Mouse (Mus musculus): ENCODE measurements around the gene Cfap20.
"Not testable (repeated sequence)": the region's sequence is repeated elsewhere in the genome, so short reads cannot be mapped to it uniquely, and the experiment has no call there.

Gene Cfap20

GRCm38 (mm10) chr8:95422193-95422810 is 12.4 kb downstream of the Cfap20 start:
- no peak for DNase-seq (ENCODE audit: low read depth, low spot score)

- DNase-seq (ENCODE audit: low read depth, low spot score), result no peak
Measured at GRCm38 (mm10) chr8:95411309-95411972, 23.2 kb downstream of the Cfap20 start.

GRCm38 (mm10) chr8:95409518-95409917 is 25.2 kb downstream of the Cfap20 start:
- DNase-seq (ENCODE audit: low read depth, low spot score), result no peak

GRCm38 (mm10) chr8:95401091-95401490 is 33.6 kb downstream of the Cfap20 start:
- no peak for DNase-seq (ENCODE audit: low read depth, low spot score)

- no peak for DNase-seq (ENCODE audit: low read depth, low spot score)
Measured at GRCm38 (mm10) chr8:95399131-95399530, 35.5 kb downstream of the Cfap20 start.

GRCm38 (mm10) chr8:95397201-95397600 is 37.5 kb downstream of the Cfap20 start:
- no peak for DNase-seq (ENCODE audit: low read depth, low spot score)

GRCm38 (mm10) chr8:95396752-95397151 is 37.9 kb downstream of the Cfap20 start:
- no peak for DNase-seq (ENCODE audit: low read depth, low spot score)

GRCm38 (mm10) chr8:95395186-95395918 is 39.3 kb downstream of the Cfap20 start:
- no peak for DNase-seq (ENCODE audit: low read depth, low spot score)

GRCm38 (mm10) chr8:95392604-95393003 is 42.1 kb downstream of the Cfap20 start:
- DNase-seq (ENCODE audit: low read depth, low spot score), result no peak

- DNase-seq (ENCODE audit: low read depth, low spot score), result no peak
Measured at GRCm38 (mm10) chr8:95391101-95391500, 43.6 kb downstream of the Cfap20 start.

GRCm38 (mm10) chr8:95390312-95390711 is 44.4 kb downstream of the Cfap20 start:
- no peak for DNase-seq (ENCODE audit: low read depth, low spot score)

- no peak for DNase-seq (ENCODE audit: low read depth, low spot score)
Measured at GRCm38 (mm10) chr8:95387936-95388335, 46.7 kb downstream of the Cfap20 start.

- DNase-seq (ENCODE audit: low read depth, low spot score), result no peak
Measured at GRCm38 (mm10) chr8:95387221-95387620, 47.4 kb downstream of the Cfap20 start.

- DNase-seq (ENCODE audit: low read depth, low spot score), result no peak
Measured at GRCm38 (mm10) chr8:95386037-95386436, 48.6 kb downstream of the Cfap20 start.

GRCm38 (mm10) chr8:95384501-95384900 is 50.2 kb downstream of the Cfap20 start:
- DNase-seq (ENCODE audit: low read depth, low spot score), result no peak

GRCm38 (mm10) chr8:95381595-95381994 is 53.1 kb downstream of the Cfap20 start:
- no peak for DNase-seq (ENCODE audit: low read depth, low spot score)

GRCm38 (mm10) chr8:95380953-95381352 is 53.7 kb downstream of the Cfap20 start:
- no peak for DNase-seq (ENCODE audit: low read depth, low spot score)

GRCm38 (mm10) chr8:95378928-95379327 is 55.7 kb downstream of the Cfap20 start:
- DNase-seq (ENCODE audit: low read depth, low spot score), result not testable (repeated sequence)

GRCm38 (mm10) chr8:95377863-95378291 is 56.8 kb downstream of the Cfap20 start:
- DNase-seq (ENCODE audit: low read depth, low spot score), result no peak

GRCm38 (mm10) chr8:95377101-95377500 is 57.6 kb downstream of the Cfap20 start:
- no peak for DNase-seq (ENCODE audit: low read depth, low spot score)

- no peak for DNase-seq (ENCODE audit: low read depth, low spot score)
Measured at GRCm38 (mm10) chr8:95376309-95376999, 58.2 kb downstream of the Cfap20 start.

- no peak for DNase-seq (ENCODE audit: low read depth, low spot score)
Measured at GRCm38 (mm10) chr8:95375374-95375930, 59.2 kb downstream of the Cfap20 start.

Measured in mesoderm, embryonic 11.5 days (tissue).